Mouse (Mus musculus): ENCODE results near the gene Pilrb2.

GRCm38 (mm10) chr5:137831106-137831505, 40.5 kb downstream of the Pilrb2 start:
- TF ChIP-seq CTCF (IDR thresholded peaks at IDR 0.05) (no peak), EP300 (IDR thresholded peaks at IDR 0.05) (no peak)
